Mouse (Mus musculus) olfactory bulb, adult 2 months (tissue): ENCODE results near the gene Prpf4b.

Source experiments
- CTCF ChIP-seq: fragments of 200-500 bp; IDR thresholded peaks from 2 replicates; pipeline ENCODE4 v1.5.1; 2012; ENCODE audit warnings: low read depth, mild to moderate bottlenecking, low read length, moderate library complexity; ENCODE audit not compliant: insufficient read depth
- POLR2A ChIP-seq: fragments of 200-500 bp; IDR thresholded peaks from 2 replicates; pipeline ENCODE4 v1.6.1; 2012; ENCODE audit warnings: mild to moderate bottlenecking, low read depth, low read length, moderate library complexity; ENCODE audit not compliant: insufficient read depth

DNA sequence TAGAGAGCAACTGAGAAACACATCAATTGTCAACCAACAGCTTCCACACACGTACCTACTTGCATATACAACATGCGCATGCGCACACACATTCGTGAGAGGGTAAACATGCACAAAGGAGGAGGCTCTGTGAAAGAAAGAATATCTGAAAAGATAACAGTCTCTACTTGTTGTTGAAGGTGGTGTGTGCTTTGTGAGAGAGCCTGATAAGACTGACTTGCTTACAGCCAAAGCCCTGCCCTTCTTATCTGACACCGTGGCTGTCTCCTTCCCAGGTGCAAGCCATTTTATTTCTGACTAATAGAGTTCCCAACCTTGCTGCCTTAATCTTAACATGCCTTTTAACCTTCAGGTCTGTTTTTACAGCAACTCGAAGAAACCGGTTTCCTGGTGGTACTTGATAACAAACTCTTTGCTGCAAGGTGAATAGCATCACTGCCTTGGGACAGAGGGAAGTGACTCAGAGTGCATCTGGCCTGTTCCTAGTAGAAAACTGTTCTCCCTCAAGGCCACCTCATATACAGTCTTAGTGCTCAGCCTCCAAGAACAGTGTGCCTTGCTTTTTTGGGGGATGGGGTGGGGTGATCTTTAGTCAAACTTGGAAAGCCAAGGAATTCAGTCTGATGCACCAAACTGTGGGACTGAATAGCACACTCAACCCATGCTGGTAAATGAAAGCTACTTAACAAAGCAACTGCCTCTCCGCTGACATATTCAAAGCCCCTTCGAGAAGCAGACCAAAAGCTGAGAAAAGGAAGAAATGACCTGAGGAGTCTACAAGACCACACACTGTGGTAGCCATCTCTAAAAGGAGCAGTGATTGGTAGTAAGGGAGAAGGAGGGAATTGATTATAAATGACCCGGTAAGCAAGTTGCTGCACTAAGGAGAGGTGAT is 46.9 kb upstream of the Prpf4b start:
- TF ChIP-seq CTCF (no peak), POLR2A (no peak)
